Mouse (Mus musculus) heart, postnatal 25 days (tissue): ENCODE data around the gene Gfer. TPM values are rescaled to one million over a fixed set of nuclear protein-coding genes. Genes with fewer than 3 reads are reported as not detected.
"Not testable (repeated sequence)": the region's sequence is repeated elsewhere in the genome, so short reads cannot be mapped to it uniquely, and the experiment has no call there.

ENCODE experiments used
- DNase-seq: peaks from one replicate; pipeline ENCODE4 v3.0.0; 2022; ENCODE audit warnings: low spot score
- intact Hi-C: fragments of 180-260 bp; cut with DNase I; formaldehyde crosslinking; loops from one replicate; pipeline ENCODE4 v1.15.1; 2025
- total RNA-seq, 2 experiments: library from RNA; stranded (reverse); gene quantifications; 2 replicates each; pipeline ENCODE4 v1.2.3; 2021

The Gfer gene
- total RNA-seq, 2 experiments from 2014 or later = 21.9 to 22.1 TPM

DNA sequence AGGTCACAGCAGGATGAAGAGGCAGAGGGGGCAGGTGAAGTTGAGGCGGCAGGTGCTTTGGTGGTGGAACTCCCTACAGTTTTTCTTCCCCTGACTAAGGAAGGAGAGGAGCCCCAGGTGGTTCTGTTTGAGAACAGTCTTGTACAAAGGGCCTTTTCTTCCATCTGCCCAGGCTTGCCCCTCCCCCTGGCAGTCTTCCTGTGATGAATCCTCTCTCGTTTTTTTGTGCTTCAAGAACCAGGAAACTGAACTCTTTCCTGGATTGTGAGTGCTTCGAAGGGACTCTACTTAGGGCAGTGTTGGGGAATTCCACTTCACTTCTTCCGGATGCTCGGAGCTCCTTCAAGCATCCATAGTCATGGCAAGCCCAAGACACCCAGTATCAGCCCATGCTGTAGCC lies 2.0 kb upstream of the Gfer start:
- no peak for DNase-seq
- intact Hi-C loops = no loop called here

DNA sequence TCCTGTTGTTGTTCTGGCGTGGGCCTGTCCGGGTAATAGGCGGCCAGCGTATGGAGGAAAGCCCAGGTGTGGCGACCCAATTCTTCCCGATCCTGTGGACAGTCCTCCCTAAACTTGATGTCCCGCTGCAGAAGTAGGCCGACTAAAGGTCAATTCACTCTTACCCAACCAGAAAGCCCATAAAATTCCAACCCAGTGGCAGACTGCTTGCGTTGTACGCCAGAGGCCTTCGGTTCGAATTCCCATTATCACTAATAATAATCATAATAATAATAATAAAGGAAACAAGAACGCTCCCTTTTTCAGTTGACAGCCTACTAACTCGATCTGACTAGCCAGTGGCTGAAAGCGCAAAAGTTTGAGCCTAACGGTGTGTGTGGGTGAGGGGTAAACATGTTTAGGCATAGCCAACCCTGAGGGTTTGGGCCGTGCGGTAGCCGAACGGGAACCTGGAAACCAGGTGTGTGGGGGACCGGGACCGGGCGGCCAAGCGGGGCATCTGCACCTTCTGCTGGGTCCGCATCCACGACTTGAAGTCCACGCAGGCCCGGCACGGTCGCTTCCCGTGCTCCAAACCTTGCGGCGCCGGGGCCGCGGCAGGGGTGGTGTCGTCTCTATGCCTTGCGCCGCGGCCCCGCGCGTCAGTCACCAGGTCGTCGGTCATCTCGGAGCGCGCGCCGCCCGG lies 488 bp downstream of the Gfer start:
- intact Hi-C loops = no loop called here
- DNase-seq = no peak

DNA sequence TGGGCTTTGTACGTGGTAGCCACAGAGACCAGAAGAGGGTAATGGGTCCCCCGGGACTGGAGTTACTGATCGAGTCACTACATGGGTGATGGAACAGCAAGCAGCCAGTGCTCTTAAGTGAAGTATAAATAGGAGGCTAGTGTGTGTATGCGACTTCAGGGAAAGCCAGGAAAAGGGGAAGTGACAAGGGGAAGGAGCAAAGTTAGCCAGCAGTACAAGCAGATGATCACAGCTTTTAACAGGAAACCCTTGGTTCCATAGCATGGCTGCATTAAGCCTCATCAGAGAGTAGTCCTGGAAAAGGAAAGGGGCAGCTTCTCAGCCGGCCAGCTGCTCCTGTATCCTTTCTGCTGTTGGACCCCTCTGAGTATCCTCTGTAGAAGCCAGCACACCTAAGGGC lies 3.6 kb downstream of the Gfer start:
- intact Hi-C loops = no loop called here
- DNase-seq = no peak

DNA sequence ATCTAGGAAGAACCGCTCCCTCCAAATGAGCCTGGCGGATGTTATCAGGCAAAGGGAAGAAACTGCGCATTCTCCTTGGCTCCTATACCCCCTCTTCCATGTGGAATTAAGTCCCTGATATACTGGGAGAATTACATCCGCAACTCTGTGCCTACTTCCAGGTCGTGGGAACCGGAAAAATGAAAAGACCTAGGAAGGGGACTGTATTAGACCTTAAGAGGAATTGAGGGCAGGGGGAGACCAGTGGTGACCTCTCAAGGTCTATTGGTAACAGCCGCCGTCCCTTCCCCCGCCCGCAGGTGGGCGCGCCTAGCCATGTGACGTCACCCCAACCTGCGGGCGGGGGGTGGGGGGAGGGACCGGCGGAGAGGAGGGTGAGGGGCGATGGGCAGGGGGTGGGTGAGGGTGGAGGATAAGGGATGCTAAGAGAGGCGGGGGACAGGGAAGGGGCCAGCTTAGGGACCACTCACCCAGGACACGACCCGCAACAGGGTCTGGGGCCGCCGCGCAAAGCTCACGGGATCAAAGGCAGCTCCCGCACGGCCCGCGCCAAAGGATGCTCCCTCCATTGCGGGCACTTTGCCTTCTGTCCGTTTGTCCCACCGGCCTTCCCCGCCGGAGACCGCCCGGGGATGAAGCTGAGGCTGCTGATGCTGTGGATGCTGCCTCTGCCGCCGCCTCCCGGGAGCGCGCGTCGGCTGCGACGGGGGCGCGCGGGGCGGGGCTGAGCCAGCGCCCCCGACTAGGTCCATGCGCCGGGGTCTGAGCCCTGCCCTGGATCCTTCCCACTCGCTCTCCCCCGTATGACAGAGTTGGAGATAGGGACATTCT lies 6.5 kb downstream of the Gfer start, which contains the start of gene Syngr3:
Gene Syngr3, minus strand, starts transcription at position 705 of the 831 bp plus-strand sequence.
- intact Hi-C loops = no loop called here
- DNase-seq = no peak

DNA sequence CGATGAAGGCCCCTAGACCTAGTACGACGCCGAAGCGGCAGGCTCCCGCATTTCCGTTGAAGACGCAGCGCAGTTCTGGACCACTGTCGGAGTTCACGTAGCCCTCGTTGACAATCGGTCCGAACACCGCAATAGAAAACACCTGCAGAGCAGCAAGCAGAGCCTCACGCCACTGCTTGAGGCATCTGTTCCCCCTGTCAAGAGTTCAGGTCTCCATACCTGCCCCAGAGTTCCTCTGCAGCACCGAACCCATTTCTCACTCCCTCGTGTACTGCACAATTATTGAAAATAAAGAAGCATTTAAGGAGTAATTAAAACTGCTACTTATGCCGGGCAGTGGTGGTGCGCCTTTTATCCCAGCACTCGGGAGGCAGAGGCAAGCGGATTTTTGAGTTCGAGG lies 8.4 kb downstream of the Gfer start:
- DNase-seq = no peak
- intact Hi-C loops = no loop called here

DNA sequence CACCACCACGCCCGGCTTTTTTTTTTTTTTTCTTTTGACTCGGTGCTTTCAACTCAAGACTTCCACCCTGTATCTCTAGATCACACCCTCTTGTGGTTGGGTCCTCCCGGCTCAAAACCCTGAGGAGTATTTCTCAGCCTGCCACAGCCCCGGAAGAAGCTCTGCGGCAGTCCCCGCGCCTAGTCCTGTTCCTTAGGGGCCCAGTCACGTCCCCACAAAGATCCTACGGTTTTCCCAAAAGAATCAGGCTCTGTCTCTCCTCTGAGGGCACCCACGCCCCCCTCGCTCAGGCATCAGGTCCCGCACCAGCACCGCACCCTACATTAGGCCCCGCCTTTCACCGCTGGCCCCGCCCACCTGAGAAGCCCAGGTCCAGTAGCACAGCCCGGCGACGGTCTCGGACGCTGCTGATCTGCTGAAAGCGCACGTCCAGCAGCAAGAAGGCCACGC lies 8.8 kb downstream of the Gfer start:
- no peak for DNase-seq
- intact Hi-C loops = no loop called here

DNA sequence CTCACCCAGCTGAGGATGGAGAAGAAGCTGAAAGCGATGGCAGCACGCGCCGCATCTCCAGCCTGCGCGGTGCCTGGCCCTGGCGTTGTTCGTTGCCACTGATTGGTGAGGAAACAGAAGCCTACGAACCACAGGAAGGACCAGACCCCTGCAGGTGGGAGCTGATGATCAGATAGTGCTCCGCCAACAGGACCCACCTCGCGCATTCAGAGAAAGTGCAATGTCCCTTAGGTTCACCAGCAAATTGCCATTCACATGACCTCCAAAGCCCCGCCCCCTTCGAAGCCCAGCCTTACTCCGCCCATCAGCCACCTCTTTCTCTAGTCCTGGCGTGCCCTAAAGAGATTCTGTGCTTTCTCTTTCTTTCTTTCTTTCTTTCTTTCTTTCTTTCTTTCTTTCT lies 9.4 kb downstream of the Gfer start:
- intact Hi-C loops = no loop called here
- DNase-seq = no peak

DNA sequence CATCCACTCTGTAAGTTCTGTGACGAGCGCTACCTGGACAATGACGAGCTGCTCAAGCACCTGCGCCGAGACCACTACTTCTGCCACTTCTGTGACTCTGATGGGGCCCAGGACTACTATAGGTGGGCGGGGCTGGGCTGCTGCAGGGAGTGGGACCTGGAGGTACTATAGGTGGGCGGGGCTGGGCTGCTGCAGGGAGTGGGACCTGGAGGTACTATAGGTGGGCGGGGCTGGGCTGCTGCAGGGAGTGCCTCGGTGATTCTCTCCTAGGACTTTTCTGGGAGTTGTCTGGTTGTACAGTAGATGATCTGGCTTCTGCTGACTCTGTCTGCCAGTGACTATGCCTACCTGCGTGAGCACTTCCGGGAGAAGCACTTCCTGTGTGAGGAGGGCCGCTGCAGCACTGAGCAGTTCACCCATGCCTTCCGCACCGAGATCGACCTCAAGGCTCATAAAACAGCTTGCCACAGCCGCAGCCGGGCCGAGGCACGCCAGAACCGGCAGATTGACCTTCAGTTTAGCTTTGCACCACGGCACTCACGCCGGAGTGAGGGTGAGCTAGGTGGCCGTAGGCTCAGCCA lies 18.4 kb downstream of the Gfer start:
- no peak for DNase-seq
- intact Hi-C loops = no loop called here

DNA sequence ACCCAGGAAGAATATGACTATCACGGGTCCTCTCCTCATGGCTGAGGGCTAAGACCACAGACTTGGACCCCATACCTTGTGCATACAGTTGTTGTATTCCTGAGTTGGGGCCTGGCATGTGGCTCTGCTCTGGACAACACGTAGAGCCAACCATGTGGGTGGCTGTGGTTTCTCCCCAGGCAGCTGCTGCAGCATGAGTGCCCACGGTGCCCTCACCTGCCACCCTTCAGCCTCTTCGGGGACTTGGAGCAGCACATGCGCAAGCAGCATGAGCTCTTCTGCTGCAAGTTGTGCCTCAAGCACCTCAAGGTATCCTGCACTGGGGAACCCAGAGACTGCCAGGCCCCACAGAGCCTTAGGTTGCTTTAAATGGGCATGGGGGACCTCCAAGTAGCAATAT lies 19.1 kb downstream of the Gfer start:
- intact Hi-C loops = loop anchor here (1.0 kb wide), 1 partner anchor 30 kb away; the partner anchor contains the start of gene Tbl3
- no peak for DNase-seq

DNA sequence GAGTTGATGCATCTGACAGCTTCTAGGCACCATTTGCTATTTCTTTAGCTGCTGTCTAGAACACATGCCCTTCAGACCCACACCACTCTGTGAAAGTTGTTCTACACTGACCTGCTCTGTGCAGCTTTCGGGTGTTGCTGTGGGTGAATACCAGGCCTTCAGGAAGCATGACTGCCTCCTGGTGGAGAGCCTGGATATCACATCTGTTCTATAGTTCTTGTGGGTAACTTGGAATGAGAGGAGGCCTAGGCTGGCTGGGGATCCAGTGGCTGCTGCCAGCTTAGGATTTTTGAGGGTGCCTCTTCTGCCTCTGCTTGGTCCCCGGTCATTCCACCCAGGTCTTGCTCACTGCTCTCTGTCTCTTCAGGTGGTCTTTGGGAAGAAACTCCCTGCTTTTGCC lies 19.8 kb downstream of the Gfer start:
- intact Hi-C loops = loop anchor here (1.0 kb wide), 1 partner anchor 31 kb away; the partner anchor contains the start of gene Tbl3
- DNase-seq = no peak

DNA sequence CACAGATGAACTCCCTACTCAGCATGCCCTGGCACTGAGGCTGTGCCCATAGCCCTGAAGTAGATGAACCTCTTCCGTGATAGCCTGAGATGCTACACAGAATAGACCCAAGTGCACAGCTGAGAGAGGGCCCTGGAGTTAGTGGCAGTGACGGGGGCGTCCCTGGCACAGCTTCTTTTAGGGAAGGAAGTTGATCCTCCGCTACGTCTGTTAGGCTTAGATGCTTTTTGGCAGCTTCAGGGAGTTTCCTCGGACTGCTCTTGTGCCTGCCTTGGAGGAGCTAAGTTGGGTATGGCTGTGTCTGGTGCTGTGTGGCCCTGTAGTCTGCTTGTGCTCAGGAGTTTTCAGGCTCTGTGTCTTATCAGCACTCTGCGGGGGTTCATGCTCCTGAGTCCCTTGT lies 21.7 kb downstream of the Gfer start:
- DNase-seq = no peak
- intact Hi-C loops = loop anchor here (5.0 kb wide), 1 partner anchor 197 kb away; the partner anchor contains the start of gene Mlst8

DNA sequence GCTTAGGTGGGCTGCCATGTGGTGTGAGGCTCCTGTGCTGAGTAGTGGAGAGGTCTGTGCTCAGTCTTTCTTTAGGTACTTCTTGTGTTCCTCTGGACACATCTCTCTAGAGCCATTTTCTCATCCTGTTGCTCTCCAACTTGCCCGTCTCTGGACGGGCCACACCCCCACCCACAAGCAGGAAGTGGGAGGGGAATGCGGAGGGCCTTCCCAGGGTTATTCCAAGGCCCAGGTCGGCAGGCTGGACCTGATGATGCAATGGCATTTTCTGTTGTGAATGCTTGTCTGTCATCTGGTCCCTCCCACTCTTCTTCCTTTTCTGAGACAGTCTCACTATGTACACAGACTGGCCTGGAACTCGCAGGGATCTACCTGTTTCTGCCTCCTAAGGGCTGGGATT lies 23.8 kb downstream of the Gfer start:
- intact Hi-C loops = loop anchor here (5.0 kb wide), 1 partner anchor 195 kb away; the partner anchor contains the start of gene Mlst8
- DNase-seq = peak; percentile 62

DNA sequence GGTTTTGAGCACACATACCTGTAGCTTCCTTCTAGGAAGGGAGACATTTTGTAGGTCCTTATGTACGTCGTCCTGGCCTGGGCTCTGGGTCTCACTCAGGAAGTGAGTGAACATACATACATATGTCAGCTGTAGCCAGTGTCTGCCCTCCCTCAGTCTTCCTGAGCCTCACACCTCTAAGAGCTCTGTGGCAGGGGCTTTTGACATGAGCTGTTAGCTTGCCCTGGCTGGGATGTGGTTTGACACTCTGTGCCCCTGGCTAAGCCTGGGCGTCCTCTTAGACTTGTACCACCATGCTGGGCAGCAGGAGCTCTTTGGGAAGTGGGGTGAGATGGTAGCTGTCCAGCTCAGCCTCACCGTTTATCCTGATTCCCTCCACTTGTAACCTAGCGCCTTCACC lies 24.6 kb downstream of the Gfer start:
- intact Hi-C loops = loop anchor here (5.0 kb wide), 1 partner anchor 194 kb away; the partner anchor contains the start of gene Mlst8
- no peak for DNase-seq

DNA sequence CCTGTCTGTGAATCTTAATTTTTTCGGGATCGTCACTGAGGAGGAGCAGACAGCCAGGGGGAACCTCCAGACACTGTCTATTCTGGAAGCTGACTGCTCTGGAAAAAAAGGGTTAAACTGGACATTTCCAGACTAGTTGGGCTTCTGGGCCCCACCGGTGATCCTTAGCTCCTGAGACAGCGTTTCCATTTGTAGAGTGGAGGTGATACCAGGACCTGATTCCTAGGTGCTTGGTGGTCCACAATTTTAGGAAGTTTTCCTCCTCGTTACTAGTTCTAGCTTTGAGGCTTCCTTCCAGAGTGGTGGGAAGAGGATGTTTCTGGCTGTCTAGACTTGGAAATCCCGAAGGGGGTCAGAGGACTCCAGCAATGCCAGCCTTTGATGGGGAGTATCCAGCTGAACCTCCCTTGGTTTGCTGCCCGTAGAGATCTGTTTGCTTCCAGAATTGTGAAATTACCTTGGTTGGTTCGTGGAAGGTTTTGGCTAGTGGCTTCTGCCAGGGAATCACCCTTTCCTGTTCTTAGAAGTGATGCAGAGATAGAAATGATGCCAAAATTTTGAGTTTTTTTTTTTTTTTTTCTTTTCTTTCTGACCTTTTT lies 25.6 kb downstream of the Gfer start:
- intact Hi-C loops = loop anchor here (5.0 kb wide), 1 partner anchor 193 kb away; the partner anchor contains the start of gene Mlst8
- DNase-seq = no peak

DNA sequence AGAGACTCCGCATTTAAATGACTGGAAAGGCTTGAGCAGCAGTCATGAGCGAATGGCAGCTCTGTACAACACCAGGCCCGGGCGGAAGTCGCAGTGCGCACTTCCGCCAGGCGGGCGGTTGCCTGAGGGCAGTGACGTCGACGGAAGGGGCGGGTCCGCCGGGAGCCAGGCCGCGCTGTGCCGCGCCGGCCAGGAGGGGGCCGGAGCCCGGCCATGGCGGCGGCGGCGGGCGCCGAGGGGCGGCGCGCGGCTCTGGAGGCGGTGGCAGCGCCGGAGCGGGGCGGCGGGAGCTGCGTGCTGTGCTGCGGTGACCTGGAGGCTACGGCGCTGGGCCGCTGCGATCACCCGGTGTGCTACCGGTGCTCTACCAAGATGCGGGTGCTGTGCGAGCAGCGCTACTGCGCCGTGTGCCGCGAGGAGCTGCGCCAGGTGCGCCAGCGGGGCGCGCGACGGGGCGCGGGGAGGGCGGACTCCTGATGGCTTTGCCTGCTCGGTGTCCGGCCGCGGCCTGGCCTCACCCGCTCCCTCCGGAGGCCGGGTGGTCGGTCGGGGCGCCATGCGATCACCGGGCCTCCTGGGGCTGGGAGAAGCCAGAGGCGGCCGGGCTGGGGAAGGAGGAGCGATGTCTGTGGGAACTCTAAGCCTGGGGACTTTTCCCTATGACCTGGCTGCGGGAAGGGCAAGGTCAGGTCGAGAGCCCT lies 26.3 kb downstream of the Gfer start, which contains the start of gene Zfp598:
Gene Zfp598, plus strand, starts transcription at position 143 of the 701 bp plus-strand sequence.
- peak; percentile 91 for DNase-seq
- intact Hi-C loops = loop anchor here (5.0 kb wide), 3 partner anchors 42 to 192 kb away; partner anchors contain the start of genes Mlst8 and Traf7

DNA sequence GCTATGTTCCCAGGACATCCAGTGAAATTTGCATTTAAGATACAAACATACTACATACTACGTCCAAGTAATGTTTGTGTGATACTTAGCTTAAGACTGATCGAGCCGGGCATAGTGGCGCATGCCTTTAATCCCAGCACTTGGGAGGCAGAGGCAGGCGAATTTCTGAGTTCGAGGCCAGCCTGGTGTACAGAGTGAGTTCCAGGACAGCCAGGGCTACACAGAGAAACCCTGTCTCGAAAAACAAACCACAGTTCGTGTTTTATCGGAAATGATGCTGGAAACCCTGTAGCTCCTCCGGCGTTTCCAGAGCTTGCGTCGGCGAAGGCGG lies 26.8 kb downstream of the Gfer start:
- intact Hi-C loops = loop anchor here (5.0 kb wide), 2 partner anchors 42 to 142 kb away; partner anchors contain the start of gene Traf7
- not testable (repeated sequence) for DNase-seq

DNA sequence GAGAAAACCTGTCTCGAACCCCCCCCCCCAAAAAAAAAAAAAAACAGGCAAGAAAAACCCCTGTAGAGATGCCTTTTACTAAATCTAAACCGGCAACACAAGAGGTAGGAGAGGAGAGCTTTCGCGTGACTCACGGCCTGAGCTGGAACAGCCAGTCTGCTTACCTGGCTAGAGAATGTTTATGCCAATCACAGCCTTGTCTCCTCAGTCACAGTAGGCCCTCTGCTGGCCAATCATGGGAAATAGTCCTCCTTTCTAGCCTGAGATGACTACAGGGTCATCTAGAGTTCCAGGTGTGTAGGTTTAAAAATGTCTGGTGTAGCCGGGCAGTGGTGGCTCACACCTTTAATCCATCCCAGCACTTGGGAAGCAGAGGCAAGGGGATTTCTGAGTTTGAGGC lies 28.5 kb downstream of the Gfer start:
- intact Hi-C loops = loop anchor here (5.0 kb wide), 2 partner anchors 40 to 140 kb away; partner anchors contain the start of gene Traf7
- DNase-seq = no peak

DNA sequence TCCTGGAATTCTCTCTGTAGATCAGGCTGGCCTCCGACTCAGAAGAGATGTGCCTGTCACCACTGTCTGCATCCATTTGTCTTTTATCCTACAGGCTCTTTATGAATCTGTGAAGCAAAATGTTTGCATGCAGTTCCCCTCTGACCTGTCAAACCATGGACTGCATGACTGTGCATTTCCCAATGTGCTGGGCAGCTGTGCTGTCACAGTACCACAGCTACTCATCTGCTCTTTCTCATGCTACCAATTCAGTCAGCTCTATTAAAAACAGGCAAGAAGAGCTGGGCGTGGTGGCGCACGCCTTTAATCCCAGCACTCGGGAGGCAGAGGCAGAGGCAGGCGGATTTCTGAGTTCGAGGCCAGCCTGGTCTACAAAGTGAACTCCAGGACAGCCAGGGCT lies 28.9 kb downstream of the Gfer start:
- intact Hi-C loops = loop anchor here (5.0 kb wide), 2 partner anchors 40 to 140 kb away; partner anchors contain the start of gene Traf7
- not testable (repeated sequence) for DNase-seq
